Mouse (Mus musculus) left cerebral cortex, adult 8-10 months (tissue): ENCODE measurements around the gene Fbxo11. TPM values are rescaled to one million over a fixed set of nuclear protein-coding genes. Genes with fewer than 3 reads are reported as not detected.
"Not testable (repeated sequence)": the region's sequence is repeated elsewhere in the genome, so short reads cannot be mapped to it uniquely, and the experiment has no call there.

Experiments
- DNase-seq, 2 experiments: peaks; one replicate each; pipeline ENCODE4 v3.0.0; 2022; ENCODE audit warnings: low spot score in 2 of 2
- total RNA-seq, 4 experiments: library from RNA; stranded (reverse); gene quantifications; 2 replicates each; pipeline ENCODE4 v1.2.4; 2022

Fbxo11 gene
- total RNA-seq, 4 experiments from 2014 or later: 110 to 121 (median 120) TPM

DNA sequence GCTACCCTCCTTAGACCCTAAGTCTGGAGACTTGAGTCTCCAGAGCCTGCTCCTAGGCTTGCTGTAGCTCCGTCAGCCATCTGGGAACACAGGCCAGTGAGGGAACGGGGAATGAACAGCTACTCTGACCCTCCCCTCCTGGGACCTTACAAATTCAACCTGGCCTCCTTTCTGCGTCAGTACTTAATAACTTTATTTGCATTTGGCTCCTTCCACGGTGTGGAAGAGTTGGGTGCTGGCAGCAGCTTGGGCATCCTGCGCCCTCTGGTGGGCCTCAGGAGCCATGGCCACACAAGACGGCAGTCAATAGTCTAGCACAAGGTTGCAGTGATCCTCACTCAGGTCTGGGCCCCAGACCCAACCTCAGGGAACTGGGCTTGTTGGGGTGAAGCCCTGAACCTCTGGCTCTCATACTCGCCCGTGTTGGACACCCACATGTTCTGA, 96.6 kb downstream of the Fbxo11 start:
- not testable (repeated sequence) for DNase-seq

DNA sequence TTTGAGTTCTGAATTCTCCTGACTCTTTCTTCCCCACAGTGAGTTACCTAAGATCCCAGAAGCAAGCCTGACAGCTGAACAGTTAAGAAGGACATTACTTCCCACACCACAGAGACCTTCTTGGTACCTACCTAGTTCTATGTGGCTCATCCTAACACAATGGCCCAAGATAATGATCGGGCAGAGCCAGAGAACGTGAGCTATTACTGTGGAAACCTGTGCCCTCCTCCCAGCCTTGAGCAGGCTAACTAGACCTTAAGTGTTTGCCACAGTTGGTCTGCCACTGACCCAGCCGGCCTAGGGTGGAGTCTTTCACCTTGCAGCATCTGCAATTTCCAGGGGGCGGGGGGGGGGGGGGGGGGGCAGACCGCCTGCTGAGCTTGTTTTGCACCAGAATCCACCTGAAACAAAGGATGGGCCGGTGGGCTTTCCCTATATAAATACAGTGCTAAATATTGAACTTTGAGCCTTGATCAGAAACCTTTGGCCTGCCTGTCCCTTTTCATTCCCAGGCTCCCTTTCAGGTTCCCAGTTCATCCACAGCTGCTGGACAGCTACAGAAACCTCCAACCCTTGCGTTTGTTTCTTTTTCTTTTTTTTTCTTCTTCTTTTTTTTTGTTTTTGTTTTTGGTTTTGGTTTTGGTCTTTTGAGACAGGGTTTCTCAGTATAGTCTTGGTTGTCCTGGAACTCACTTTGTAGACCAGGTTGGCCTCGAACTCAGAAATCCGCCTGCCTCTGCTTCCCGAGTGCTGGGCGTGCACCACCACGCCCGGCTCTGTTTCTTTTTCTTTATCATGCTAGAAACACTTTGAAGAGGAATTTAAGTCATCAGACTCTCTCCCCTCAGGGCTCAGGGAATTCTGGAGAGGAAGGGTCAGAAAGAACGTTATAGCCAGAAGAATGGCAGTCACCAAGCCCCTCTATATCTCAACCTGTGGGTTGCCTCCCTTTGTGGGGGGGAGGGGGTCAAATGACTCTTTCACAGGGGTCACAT, 101.7 kb downstream of the Fbxo11 start:
- no peak for DNase-seq

DNA sequence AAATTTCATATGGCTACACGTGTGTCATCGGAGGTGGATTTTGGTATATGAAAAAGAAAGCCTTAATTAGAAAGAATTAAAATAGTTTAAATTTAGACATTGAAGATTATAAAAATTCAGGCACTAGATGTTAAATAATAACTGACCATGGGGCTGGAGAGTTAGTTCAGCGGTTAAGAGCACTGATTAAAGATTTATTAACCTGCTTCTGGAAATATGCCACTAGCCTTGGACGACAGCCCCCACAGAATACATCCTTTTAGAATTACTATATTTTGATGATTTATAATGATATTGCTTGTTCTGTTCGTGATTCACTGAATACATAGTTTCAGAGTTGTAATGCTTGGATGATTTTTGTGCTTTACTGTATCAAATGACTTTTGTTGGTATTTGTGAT, 105.2 kb downstream of the Fbxo11 start:
- DNase-seq: not testable (repeated sequence)

DNA sequence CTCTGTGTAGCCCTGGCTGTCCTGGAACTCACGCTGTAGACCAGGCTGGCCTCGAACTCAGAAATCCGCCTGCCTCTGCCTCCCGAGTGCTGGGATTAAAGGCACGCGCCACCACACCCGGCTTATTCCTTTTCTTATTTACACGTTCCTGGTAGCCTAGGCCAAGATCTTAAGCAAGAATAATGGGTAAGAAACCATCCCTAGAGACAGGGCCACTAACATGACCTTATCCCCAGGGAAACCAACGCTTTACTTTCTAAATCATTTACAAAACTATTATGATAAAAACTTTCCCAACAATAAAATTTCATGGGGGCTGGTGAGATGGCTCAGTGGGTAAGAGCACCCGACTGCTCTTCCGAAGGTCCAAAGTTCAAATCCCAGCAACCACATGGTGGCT, 105.7 kb downstream of the Fbxo11 start:
- not testable (repeated sequence) for DNase-seq

DNA sequence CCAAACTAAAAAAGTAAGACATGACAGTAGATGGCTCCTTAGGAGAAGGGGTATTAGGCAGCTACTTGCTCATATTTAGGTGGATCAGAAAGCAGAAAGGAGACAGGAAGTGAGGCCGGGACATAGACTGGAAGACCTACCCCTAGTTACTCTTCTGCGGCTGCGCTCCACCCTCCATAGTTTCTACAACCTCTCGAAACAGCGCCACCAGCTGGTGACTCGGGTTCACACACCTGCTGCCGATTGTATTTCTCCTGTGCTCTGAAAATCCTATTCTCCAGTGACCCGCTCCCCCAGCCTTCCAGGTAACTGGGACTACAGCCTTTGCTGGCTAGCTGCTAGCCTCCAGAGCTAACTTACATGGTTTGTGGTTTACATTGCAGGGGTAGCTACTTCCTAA, 106.8 kb downstream of the Fbxo11 start:
- DNase-seq: no peak

DNA sequence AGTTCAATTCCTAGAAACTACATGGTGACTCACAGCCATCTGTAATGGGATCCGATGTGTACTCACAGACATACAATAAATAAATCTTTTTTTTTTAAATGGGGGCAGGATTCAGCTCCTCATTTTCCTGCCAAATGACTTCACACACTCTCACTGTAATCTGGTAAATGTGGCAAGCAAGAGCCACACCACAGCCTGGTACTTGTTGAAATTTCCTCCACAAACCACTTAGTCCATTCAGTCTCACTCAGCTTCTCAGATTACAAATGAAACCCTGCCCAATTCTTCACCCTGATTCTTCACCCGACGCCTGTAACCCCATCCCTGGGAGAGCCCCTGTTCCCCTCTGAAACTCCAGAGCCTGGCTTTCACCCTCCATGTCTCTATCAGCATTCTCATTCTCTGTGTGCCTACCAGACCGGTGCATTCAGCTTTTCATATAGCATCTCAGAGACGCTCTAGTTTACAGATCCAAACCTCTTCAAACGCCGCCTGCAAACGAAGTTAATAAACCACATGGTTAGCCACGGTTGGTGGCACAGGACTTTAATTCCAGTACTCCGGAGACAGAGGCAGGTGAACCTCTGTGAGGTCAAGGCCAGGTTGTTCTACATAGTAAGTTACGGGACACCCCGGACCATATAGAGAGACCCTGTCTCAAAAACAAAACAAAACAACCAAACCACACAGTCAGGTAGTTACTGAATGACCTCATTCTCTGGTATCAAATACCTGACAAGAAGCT, 107.8 kb downstream of the Fbxo11 start:
- no peak for DNase-seq

DNA sequence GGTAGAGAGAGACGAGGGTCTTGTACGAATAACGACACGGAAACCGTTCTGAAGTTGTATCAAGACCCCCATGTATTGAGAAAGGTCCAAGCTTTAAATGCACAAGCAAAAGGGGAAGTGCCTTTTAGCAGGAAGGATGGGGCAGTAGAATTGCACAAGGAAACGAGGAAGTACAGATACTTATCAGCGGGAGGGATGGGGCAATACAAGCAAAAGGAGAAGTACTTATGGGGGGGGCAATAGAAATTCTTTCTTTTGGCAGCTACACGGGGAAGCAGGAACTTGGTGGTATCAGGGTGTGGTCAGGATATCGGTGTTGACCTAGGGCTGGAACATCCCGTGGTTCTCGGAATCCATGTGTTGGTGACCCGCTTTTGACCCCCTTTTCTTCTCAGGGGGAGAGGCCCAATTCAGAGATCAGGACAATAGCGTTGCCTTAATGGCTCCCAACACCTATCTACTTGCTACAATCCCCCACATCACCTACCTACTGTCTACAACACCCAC, 110.4 kb downstream of the Fbxo11 start:
- not testable (repeated sequence) for DNase-seq

DNA sequence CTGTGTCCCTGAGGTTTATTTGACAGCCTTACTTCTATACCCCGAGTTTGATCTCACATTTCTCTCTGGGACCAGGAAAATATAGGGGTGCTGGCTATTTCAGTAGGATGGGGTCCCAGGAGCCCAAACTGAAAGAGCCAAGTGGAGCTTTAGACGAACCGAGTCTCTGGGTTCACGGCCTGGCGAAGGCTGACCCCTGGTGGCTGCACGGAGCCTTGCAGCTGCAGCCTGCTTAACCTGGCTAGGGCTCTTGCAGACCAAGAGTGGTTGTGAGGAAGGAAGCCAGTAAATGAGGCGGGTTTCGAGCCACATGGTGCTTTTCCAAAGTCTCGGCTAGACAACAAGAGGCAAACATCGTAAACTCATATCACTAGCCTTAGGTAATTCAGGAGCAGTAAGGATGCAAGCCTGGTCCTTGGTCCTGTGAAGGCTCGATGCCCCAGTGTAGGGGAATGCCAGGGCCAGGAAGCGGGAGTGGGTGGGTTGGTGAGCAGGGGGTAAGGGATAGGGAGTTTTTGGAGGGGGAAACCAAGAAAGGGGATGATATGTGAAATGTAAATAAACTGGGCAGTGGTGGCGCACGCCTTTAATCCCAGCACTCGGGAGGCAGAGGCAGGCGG, 116.0 kb downstream of the Fbxo11 start:
- DNase-seq: peak; percentile 35 to 72

Other genes with a start within 250 kb of the Fbxo11 start
- not detected for gene Rpl36-ps4, start 144.3 kb downstream of the Fbxo11 start, total RNA-seq
- 10 to 100 TPM; 14.5 to 16.0 (median 15.2) TPM for gene Msh6, start 90.2 kb downstream of the Fbxo11 start, total RNA-seq